Mouse (Mus musculus): Measurements from ENCODE around the gene 5031439G07Rik.

DNA sequence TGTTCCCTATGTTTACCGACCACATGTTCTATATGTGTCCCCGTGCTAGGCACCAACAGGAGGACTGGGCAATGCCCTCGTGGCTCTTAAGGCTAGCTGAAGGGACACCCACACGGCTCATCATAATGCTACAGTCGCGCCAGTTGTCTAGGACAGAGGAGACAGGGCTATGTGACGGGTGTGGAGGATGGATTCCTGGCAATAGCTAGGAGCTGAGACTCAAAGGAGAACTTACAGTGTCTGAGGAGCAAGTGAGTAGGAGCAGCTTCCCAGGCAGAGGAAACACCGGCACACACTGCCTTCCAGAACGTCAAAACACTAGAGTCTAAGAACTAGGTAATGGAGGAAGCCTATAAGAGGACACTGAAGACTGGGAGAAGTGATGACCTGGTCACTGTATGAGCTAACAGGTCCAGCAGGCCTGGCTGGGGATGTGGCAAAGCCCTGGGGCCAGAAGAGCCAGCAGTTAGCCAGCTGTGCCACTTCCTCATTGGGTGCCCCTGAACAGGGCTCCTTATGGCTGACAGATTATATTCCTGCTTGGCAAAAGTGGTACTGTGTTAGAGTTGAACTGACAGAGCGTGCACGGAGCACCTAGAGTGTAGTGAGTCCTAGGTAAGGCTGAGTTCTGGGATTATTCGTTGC, 2.7 kb downstream of the 5031439G07Rik start:
- TF ChIP-seq CTCF (IDR thresholded peaks at IDR 0.05) (no peak), EP300 (IDR thresholded peaks at IDR 0.05) (no peak)
